Mouse (Mus musculus): ENCODE data around the gene Fgfr2.

Fgfr2 gene

DNA sequence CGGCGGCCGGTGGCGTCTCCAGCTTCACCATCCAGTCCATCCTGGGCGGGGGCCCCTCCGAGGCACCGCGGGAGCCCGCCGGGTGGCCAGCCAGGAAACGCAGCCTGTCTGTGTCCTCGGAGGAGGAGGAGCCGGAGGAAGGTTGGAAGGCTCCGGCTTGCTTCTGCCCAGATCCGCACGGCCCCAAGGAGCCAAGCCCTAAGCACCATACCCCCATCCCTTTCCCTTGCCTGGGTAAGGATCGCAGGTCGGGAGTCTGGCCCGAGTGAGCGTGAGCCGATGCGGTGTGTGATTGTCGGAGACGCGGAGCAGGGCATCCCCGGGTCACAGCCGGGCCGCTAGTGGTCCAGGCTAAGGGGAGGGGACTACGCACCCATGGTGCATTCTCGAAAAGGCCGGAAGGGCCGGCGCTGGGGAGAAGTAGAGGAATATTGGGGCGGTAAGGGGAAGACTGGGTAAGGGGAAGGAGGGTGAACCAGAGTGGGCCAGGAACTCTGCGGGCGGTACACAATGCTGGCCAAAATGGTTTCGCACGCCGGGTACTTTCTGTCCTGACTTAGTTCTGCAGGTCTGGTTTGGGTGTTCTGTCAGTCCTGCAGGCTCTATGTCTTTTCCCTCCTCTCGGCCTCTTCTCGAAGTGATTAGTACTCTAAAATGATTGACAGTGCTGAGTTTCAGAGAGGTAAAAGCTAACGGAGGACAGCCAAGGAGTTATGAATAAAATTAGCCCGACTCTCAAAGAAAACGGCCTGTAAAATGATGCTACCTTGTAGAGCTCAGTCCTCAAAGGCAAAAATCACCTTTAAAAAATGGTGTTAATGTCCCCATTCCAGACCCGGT lies 1568.6 kb downstream of the Fgfr2 start:
- DNase-seq (ENCODE audit: low spot score in 2 of 2), result no peak

GRCm38 (mm10) chr7:131553771-131554175 lies 1569.4 kb downstream of the Fgfr2 start:
- no peak for DNase-seq (ENCODE audit: low spot score in 2 of 2)

- no peak for DNase-seq (ENCODE audit: low spot score in 2 of 2)
Measured at GRCm38 (mm10) chr7:131552781-131553180, 1570.4 kb downstream of the Fgfr2 start.

DNA sequence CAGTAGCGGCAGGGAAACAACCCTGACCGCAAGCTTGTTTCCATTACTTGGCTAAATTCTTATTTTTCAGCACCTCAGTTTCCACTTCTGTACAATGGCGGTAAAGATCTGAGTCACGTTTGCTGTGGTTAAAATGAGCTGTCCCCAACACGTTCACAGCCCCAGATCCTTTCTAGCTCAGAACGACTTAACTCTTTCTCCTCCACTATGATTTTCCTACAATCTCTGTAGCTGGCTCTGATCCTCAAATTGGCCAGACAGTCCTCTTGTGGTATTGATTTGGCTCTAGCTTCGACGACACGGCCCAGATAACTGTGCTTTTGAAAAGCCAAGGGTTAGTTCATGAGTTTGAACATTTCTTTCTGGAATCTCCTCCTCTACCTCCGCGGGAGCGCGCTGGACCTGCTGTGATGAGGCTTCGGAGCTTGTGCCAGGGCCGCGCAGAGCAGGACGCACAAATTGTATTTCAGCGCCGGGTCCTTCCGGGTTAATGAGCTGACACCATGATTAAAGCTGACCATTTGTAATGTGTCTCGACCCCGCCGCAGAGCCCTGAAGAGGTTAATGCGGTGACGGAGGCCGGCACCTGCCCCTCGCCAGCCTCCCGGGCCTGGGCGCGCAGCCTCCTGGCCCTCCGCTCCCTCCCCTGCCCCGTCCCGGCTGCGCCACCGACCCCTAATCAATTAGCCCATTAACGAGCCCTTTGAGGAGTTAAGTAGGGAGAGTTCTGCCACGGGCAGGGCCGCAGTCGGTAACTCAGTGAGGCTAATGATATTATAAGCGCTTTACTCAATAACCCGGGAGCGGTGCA lies 1571.0 kb downstream of the Fgfr2 start:
- DNase-seq (ENCODE audit: low spot score in 2 of 2), result no peak

GRCm38 (mm10) chr7:131551471-131551870 lies 1571.7 kb downstream of the Fgfr2 start:
- no peak for DNase-seq (ENCODE audit: low spot score in 2 of 2)

DNA sequence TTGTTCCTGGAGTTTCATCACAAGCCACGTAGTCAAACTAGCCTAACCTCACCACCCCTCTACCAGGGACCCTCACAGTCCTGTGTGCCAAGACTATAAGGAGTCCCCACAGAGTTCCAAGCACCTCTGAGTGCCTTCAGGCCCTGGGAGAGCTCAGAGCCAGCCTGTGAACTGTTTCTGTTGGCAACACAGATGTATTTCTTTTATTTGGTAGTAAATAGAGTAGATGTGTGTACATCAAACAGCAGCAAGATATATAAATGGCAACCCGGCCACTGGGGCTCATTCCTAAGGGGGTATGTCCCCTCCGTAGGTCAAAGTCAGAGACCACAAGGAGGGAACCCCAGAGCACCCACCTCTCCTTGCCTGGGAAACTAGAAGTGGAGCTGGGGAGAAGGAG lies 1574.7 kb downstream of the Fgfr2 start, which contains the start of gene Hmx2:
Gene Hmx2 (plus strand): TSS at position 301 of the 400 bp plus-strand sequence.
- DNase-seq (ENCODE audit: low spot score in 2 of 2), result no peak

GRCm38 (mm10) chr7:131547481-131547880 lies 1575.7 kb downstream of the Fgfr2 start:
- DNase-seq (ENCODE audit: low spot score in 2 of 2), result no peak

DNA sequence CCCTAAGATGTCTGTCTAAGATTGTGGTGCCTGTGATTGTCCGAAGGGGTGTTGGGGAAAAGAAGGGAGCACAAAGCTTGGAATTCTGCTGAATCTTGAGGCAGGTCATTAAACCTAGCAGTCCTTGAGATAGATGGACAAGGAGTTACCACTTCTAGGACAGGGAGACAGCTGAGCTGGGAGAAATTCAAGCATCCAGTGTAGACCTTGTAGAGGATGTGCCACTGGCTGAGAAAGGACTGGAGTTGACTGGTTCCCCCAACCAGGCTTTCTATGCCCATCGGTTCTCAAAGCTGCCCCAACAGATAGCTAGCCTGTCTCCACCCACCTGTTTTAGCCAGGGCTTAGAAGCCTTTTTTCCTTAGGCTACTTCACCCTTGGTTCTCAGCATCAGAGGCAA lies 1576.7 kb downstream of the Fgfr2 start:
- DNase-seq (ENCODE audit: low spot score in 2 of 2), result no peak

GRCm38 (mm10) chr7:131545701-131546385 lies 1577.3 kb downstream of the Fgfr2 start:
- no peak for DNase-seq (ENCODE audit: low spot score in 2 of 2)

DNA sequence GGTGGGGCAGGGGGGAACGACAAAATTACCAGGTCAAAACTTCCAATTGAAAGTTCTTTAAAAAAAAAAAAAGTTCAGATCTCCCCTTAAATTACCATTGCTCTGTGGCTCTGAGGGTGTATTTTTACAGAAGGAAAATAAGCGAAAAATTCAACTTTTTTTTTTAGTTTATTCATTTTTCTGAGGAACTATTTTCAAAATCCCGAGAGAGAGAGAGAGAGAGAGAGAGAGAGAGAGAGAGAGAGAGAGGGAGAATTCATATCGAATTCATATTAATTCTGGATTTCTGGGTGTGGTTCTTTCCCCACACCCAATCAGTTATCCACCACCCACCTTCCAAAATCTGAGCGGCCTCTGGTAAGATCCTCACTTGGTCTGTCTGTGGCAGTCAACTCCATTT lies 1578.3 kb downstream of the Fgfr2 start:
- no peak for DNase-seq (ENCODE audit: low spot score in 2 of 2)

- no peak for DNase-seq (ENCODE audit: low spot score in 2 of 2)
Measured at GRCm38 (mm10) chr7:131543623-131544481, 1579.3 kb downstream of the Fgfr2 start.

GRCm38 (mm10) chr7:131542872-131543622 lies 1580.1 kb downstream of the Fgfr2 start:
- no peak for DNase-seq (ENCODE audit: low spot score in 2 of 2)

- DNase-seq (ENCODE audit: low spot score in 2 of 2), result no peak
Measured at GRCm38 (mm10) chr7:131542115-131542871, 1580.9 kb downstream of the Fgfr2 start, which contains the start of gene Hmx3. TSS of gene Hmx3 (plus strand) at chr7:131542867.

GRCm38 (mm10) chr7:131541184-131542114 lies 1581.7 kb downstream of the Fgfr2 start:
- DNase-seq (ENCODE audit: low spot score in 2 of 2), result no peak

DNA sequence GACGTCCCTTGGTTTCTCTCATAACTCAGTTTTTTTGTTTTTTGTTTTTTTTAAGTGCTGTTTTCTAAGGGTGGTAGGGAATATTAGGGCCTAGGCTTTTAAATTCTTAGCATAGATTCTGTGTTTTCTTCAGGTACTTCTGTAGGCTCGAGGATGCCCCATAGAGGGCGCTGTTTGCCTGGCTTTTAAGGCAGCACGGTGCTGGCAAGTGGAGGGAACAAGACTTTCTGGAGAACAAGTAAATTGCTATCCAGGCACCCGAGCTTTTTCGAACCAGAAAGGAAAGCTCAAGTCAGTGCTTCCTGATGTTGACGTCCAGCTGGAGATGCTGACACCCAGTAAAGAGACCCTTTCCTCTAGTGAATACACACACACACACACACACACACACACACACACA lies 1583.2 kb downstream of the Fgfr2 start:
- DNase-seq (ENCODE audit: low spot score in 2 of 2), result peak; percentile 54 to 57

GRCm38 (mm10) chr7:131503739-131504138 lies 1619.4 kb downstream of the Fgfr2 start:
- DNase-seq (ENCODE audit: low spot score in 2 of 2), result no peak

DNA sequence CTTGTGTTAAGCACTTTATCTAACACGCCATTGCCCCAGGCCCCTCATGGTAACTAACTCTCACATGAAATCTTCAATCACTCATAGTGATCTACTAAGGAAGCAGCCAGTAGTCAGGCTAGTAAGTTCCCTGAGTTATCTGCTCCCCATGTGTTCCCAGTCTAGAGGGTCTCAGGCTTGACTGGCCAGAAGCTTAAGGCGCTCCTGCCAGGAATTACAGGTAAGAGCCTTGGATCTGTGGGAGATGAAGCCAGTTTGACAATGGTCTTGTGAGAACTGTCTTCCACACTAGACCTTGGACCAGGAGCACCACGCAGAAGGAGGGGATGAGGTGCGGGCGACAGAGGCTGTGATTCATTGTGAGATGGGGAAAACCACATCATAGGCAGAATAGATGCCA lies 1644.7 kb downstream of the Fgfr2 start:
- DNase-seq (ENCODE audit: low spot score in 2 of 2), result no peak

- DNase-seq (ENCODE audit: low spot score in 2 of 2), result no peak
Measured at GRCm38 (mm10) chr7:131477140-131477539, 1646.0 kb downstream of the Fgfr2 start.

- no peak for DNase-seq (ENCODE audit: low spot score in 2 of 2)
Measured at GRCm38 (mm10) chr7:131471551-131471950, 1651.6 kb downstream of the Fgfr2 start.
